In genomic region chr11:96281855-96282570, GRCm38 (mm10) we compare ENCODE assay signal across 12 mouse cellular contexts. TPM values are rescaled to one million over a fixed set of nuclear protein-coding genes. Genes with fewer than 3 reads are reported as not detected.
DNase-seq lines count a peak whose midpoint lies in the region; ATAC-seq and TF ChIP-seq lines count a peak whose summit lies in the region.
"Had no signal": no experiment of that assay in that cellular context is flagged by ENCODE, and none has a peak within 500 bp of the region (broad histone marks: within the 10 kb centered on the region; RNA-seq: fewer than 3 reads in every experiment).

Gene Hoxb8, plus strand, starts transcription at chr11:96281905.

- H3K4me2 ChIP-seq in liver, postnatal 0 days (ENCODE audit: low read depth, low read length) = no peak within 1 kb of the TSS
- no peak within 1 kb of the TSS for H3K4me2 ChIP-seq in liver, embryonic 12.5 days
- H3K4me2 ChIP-seq in kidney, embryonic 14.5 days (replicated peaks; ENCODE audit: low read depth, low read length) = peak within 1 kb of the TSS; percentile 95

- 2% methylated on average over 27 of the region's 27 CpGs for WGBS in liver, postnatal 0 days (ENCODE audit: insufficient replicate concordance)
- 2% methylated on average over 27 of the region's 27 CpGs for WGBS in liver, embryonic 12.5 days (ENCODE audit: insufficient replicate concordance)
- under 1% methylated on average over 27 of the region's 27 CpGs for WGBS in kidney, embryonic 14.5 days
- WGBS in small intestine, adult 2 months = 7% methylated on average over 27 of the region's 27 CpGs

- H3K9me3 ChIP-seq in liver, postnatal 0 days (ENCODE audit: low read length) = no peaks in the 10 kb centered on the region
- no peaks in the 10 kb centered on the region for H3K9me3 ChIP-seq in liver, embryonic 12.5 days (replicated peaks)
- H3K9me3 ChIP-seq in kidney, embryonic 14.5 days (ENCODE audit: control insufficient read depth, low read length) = no peaks in the 10 kb centered on the region

- H3K4me1 ChIP-seq in liver, postnatal 0 days (ENCODE audit: insufficient read depth) = no peaks in the 10 kb centered on the region
- H3K4me1 ChIP-seq in liver, embryonic 12.5 days = peaks cover 4% of the 10 kb centered on the region; the same call in 1 of the 2 replicates
- peaks cover 27% of the 10 kb centered on the region for H3K4me1 ChIP-seq in kidney, embryonic 14.5 days (ENCODE audit: control insufficient read depth, insufficient read depth, low read length)
- H3K4me1 ChIP-seq in small intestine, adult 2 months (ENCODE audit: control insufficient read depth, insufficient read depth, insufficient read length, low read length) = peaks cover 2% of the 10 kb centered on the region; the same call in 1 of the 2 replicates

- peaks cover 94% of the 10 kb centered on the region for H3K27me3 ChIP-seq in liver, postnatal 0 days (ENCODE audit: insufficient read depth, low read length)
- peaks cover 100% of the 10 kb centered on the region for H3K27me3 ChIP-seq in liver, embryonic 12.5 days (replicated peaks)
- H3K27me3 ChIP-seq in kidney, embryonic 14.5 days (ENCODE audit: control insufficient read depth, insufficient read depth, low read length) = no peaks in the 10 kb centered on the region
- peaks cover 92% of the 10 kb centered on the region for H3K27me3 ChIP-seq in small intestine, adult 2 months (ENCODE audit: control insufficient read depth, insufficient read depth, low read length)

- no peak for ATAC-seq in liver, postnatal 0 days
- no peak for ATAC-seq in liver, embryonic 12.5 days
- ATAC-seq in kidney, embryonic 14.5 days (ENCODE audit: low FRiP score, low TSS enrichment) = no peak
- ATAC-seq: forebrain, embryonic 14.5 days had no signal

- no peak within 1 kb of the TSS for H3K27ac ChIP-seq in liver, postnatal 0 days (ENCODE audit: low read depth)
- no peak within 1 kb of the TSS for H3K27ac ChIP-seq in liver, embryonic 12.5 days
- peak within 1 kb of the TSS; percentile 100 for H3K27ac ChIP-seq in kidney, embryonic 14.5 days (ENCODE audit: low read depth, low read length)
- H3K27ac ChIP-seq in small intestine, adult 2 months (ENCODE audit: insufficient read depth, low read depth, low read length) = no peak within 1 kb of the TSS

- no peak within 1 kb of the TSS for H3K9ac ChIP-seq in liver, postnatal 0 days (replicated peaks)
- no peak within 1 kb of the TSS for H3K9ac ChIP-seq in liver, embryonic 12.5 days
- H3K9ac ChIP-seq in kidney, embryonic 14.5 days (ENCODE audit: low read depth, low read length) = peak within 1 kb of the TSS; percentile 99

- H3K36me3 ChIP-seq in liver, postnatal 0 days (replicated peaks; ENCODE audit: insufficient read depth, low read length) = no peaks in the 10 kb centered on the region
- no peaks in the 10 kb centered on the region for H3K36me3 ChIP-seq in liver, embryonic 12.5 days
- H3K36me3 ChIP-seq in kidney, embryonic 14.5 days (ENCODE audit: control insufficient read depth, insufficient read depth, low read length) = no peaks in the 10 kb centered on the region
- no peaks in the 10 kb centered on the region for H3K36me3 ChIP-seq in small intestine, adult 2 months (ENCODE audit: control insufficient read depth, insufficient read depth, low read length)

- no peak for TF ChIP-seq EP300 in liver, postnatal 0 days (IDR thresholded peaks at IDR 0.05; ENCODE audit: low read depth)

- intact Hi-C loops in left cerebral cortex, postnatal 14 days (cut with DNase I) = loop anchor here (10.0 kb wide), 1 partner anchor 733 kb away; the partner anchor contains the start of gene Sp6

- TF ChIP-seq POLR2A in small intestine, adult 2 months (IDR thresholded peaks at IDR 0.05; ENCODE audit: low read depth, low read length) = no peak

- H3K4me3 ChIP-seq in liver, postnatal 0 days (ENCODE audit: low read depth, low read length) = 0 out of 2 replicates have a peak within 1 kb of the TSS, but pooled peaks have one; percentile 6
- no peak within 1 kb of the TSS for H3K4me3 ChIP-seq in liver, embryonic 12.5 days
- H3K4me3 ChIP-seq in kidney, embryonic 14.5 days (ENCODE audit: low read length) = peak within 1 kb of the TSS; percentile 53
- H3K4me3 ChIP-seq in small intestine, adult 2 months (ENCODE audit: low read depth, low read length) = peak within 1 kb of the TSS; percentile 24; the same call in 1 of the 2 replicates

- TF ChIP-seq CTCF in liver, postnatal 0 days (IDR thresholded peaks at IDR 0.05; ENCODE audit: low read depth) = no peak
- no peak for TF ChIP-seq CTCF in small intestine, adult 2 months (IDR thresholded peaks at IDR 0.05; ENCODE audit: extremely low read depth, insufficient read length, insufficient replicate concordance, low read depth, low read length)

- DNase-seq in liver, postnatal 0 days = no peak
- DNase-seq in adrenal gland, postnatal 36 days = peak in 1 of 2 experiments; percentile 51
- DNase-seq in layer of hippocampus, adult 9-11 months = no peak
- no peak for DNase-seq in left cerebral cortex, postnatal 14 days (ENCODE audit: low spot score in 2 of 2)
- DNase-seq in retina, postnatal 1 day = no peak
- DNase-seq: heart, postnatal 4 days had no signal

RNA-seq across cellular contexts. Expression of gene Hoxb8, which starts in this region (rescaled TPM):
- not detected in 2 replicates for polyA plus RNA-seq in liver, postnatal 0 days (2015; fragmentation: Nextera tagmentation; extraction: Ambion mirVana)
- polyA plus RNA-seq in liver, embryonic 12.5 days (2016; fragmentation: Nextera tagmentation; extraction: Ambion mirVana) = not detected in 2 replicates
- total RNA-seq in adrenal gland, postnatal 36 days (2021) = 10 to 100 TPM; 59.4 to 80.5 TPM
- 12.7 and 18.6 TPM in 2 replicates for polyA plus RNA-seq in kidney, embryonic 14.5 days (2014; fragmentation: Nextera tagmentation; extraction: Ambion mirVana)
- polyA plus RNA-seq in small intestine, adult 2 months (2012; rRNA removed) = 0.38 and 5.3 TPM in 2 replicates
- not detected for total RNA-seq in left cerebral cortex, postnatal 14 days (2021)
- total RNA-seq: heart, postnatal 4 days; liver, adult 2 months; MEL had no signal
- polyA plus RNA-seq: forebrain, embryonic 14.5 days had no signal

Comparison
In these comparisons a context has a peak if more than half of its experiments do, and no peak if none do; other contexts are left out.
1. RNA of gene Hoxb8 (total RNA-seq): 59.4 to 80.5 TPM in adrenal gland, postnatal 36 days; not detected in left cerebral cortex, postnatal 14 days; every median in the first group is over 10 times any median in the second.